Mouse (Mus musculus) kidney, embryonic 14.5 days (tissue): ENCODE measurements at regions not wholly inside any gene's neighbourhood (a gene's known extent, or its start where the extent isn't known, plus 50 kb on each side); places are given as distances from the start of the nearest gene placed in this dataset.

Experiments
- ATAC-seq: fragments of 200-750 bp; cut with Nextera tagmentation; 2 replicates; pipeline ENCODE4 v1.8.0; 2017; ENCODE audit warnings: moderate number of reproducible peaks, mild to moderate bottlenecking, moderate TSS enrichment, moderate library complexity; ENCODE audit not compliant: low FRiP score, low TSS enrichment
- H3K27ac ChIP-seq: fragments of 300-500 bp; sonication (generic); 2 replicates; pipeline ENCODE4 v1.5.1; 2014; ENCODE audit warnings: low read depth, mild to moderate bottlenecking, low read length, moderate library complexity, mixed read lengths
- H3K27me3 ChIP-seq: fragments of 300-500 bp; sonication (generic); 2 replicates; pipeline ENCODE4 v1.6.1; 2014; ENCODE audit warnings: mild to moderate bottlenecking, low read length; ENCODE audit not compliant: control insufficient read depth, insufficient read depth
- H3K36me3 ChIP-seq: fragments of 300-500 bp; sonication (generic); 2 replicates; pipeline ENCODE4 v1.6.1; 2014; ENCODE audit warnings: low read length, mixed read lengths; ENCODE audit not compliant: control insufficient read depth, insufficient read depth
- H3K4me1 ChIP-seq: fragments of 300-500 bp; sonication (generic); 2 replicates; pipeline ENCODE4 v1.6.1; 2014; ENCODE audit warnings: low read length, mixed read lengths; ENCODE audit not compliant: control insufficient read depth, insufficient read depth
- H3K4me2 ChIP-seq: fragments of 300-500 bp; sonication (generic); replicated peaks from 2 replicates; pipeline ENCODE4 v1.6.1; 2014; ENCODE audit warnings: low read depth, mild to moderate bottlenecking, low read length
- H3K4me3 ChIP-seq: fragments of 300-500 bp; sonication (generic); 2 replicates; pipeline ENCODE4 v1.5.1; 2014; ENCODE audit warnings: mild to moderate bottlenecking, low read length
- H3K9ac ChIP-seq: fragments of 300-500 bp; sonication (generic); 2 replicates; pipeline ENCODE4 v1.6.1; 2014; ENCODE audit warnings: low read depth, mild to moderate bottlenecking, low read length, moderate library complexity
- H3K9me3 ChIP-seq: fragments of 300-500 bp; sonication (generic); 2 replicates; pipeline ENCODE4 v1.6.1; 2016; ENCODE audit warnings: low read length; ENCODE audit not compliant: control insufficient read depth
- WGBS: fragments of 180-500 bp; shearing (Covaris S2); extraction: QIAGEN DNeasy Blood & Tissue Kit; methylation state at CpG from one replicate; pipeline ENCODE4 v1.1.7; 2014; 5-methylcytosine and 5-hydroxymethylcytosine counted together

DNA sequence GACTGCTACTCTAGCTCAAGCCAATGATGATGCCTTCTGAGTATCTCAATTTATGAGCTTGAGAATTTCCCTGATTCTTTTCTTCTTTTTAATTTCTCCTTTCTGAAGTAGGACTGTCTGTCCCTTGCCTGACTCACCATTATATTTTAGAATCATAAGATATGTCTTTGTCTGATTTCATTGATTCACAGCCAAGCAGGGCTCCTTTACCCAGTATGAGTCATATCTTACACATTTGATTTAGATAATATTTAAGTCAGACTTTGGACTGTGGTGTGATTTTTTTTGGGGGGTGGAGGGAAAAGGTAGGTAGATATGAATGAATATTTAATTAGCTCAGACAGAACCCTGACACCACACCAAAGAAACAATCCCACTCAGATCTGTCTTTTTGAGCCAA, 547.2 kb upstream of the Frg1 start:
- Histone ChIP-seq H3K36me3 (no peaks in the 10 kb centered on the region), H3K27me3 (no peaks in the 10 kb centered on the region), H3K9ac (no peak overlapping the region), H3K4me2 (no peak overlapping the region), H3K4me3 (no peak overlapping the region), H3K27ac (no peak overlapping the region), H3K4me1 (no peaks in the 10 kb centered on the region), H3K9me3 (no peaks in the 10 kb centered on the region)
- ATAC-seq = no peak

DNA sequence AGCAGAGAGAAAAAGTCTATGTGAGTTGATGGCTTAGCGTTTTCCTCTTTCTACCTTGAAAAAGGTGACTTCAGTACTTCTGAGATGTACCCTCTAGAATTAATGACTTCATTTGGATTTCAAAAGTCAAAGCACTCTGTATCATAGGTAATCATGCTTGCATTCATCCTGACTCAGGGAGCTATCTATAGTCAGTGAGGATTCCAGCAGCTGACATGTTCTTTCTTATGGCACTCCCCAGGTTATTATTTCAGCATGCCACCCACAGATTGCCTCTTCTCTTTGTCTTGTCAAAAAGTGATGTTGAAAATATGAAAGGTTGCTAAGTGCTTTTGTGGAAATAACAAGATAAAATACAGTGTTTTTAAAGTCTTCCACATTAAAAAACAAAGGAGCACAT, 540.0 kb upstream of the Frg1 start:
- no peaks in the 10 kb centered on the region for H3K36me3 ChIP-seq
- no peaks in the 10 kb centered on the region for H3K27me3 ChIP-seq
- H3K9me3 ChIP-seq = no peaks in the 10 kb centered on the region
- H3K4me1 ChIP-seq = no peaks in the 10 kb centered on the region
- H3K4me3 ChIP-seq = no peak overlapping the region
- no peak overlapping the region for H3K27ac ChIP-seq
- H3K4me2 ChIP-seq = no peak overlapping the region
- WGBS = 100% methylated on average over 1 of the region's 1 CpGs
- no peak for ATAC-seq
- no peak overlapping the region for H3K9ac ChIP-seq

DNA sequence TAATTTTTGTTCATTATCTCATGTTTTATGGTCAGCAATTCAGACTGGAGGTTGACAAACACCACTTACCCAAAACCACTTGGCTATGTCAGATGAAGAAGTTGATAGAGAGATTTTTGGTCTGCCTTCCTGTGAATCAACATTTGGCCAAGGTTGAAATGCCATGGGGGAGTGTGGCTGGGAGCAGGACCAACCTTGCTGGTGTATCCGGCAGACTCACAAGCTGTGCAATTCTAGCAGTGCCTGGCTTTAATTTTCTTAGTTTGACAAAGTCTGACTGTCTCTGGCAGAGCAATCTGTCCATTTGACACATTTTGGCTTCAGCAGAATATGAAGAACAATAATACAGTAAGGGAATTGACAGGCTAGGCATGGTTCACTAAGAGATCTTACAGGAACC, 533.9 kb upstream of the Frg1 start:
- no peak overlapping the region for H3K4me3 ChIP-seq
- no peak overlapping the region for H3K27ac ChIP-seq
- no peaks in the 10 kb centered on the region for H3K36me3 ChIP-seq
- no peak overlapping the region for H3K9ac ChIP-seq
- H3K4me2 ChIP-seq = no peak overlapping the region
- 87% methylated on average over 1 of the region's 1 CpGs for WGBS
- H3K4me1 ChIP-seq = no peaks in the 10 kb centered on the region
- H3K27me3 ChIP-seq = no peaks in the 10 kb centered on the region
- H3K9me3 ChIP-seq = no peaks in the 10 kb centered on the region
- no peak for ATAC-seq

DNA sequence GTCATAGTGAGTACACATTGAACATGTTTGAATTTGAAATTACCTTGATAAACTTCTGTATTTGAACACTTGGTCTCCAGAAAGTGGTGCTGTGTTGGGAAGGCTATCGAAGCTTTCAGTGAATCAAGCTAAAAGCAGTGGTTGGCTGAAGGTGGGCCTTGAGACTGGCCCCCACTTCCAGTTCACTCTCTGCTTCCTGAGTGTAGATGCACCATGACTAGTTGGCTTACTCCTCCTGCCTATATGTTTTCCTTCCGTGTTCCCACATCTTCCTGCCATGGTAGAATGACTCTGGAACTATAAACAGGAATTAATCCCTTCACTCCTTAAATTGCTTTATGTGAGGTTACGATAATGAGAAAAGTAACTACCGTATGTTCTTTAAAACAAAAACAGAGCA, 522.4 kb upstream of the Frg1 start:
- H3K27ac ChIP-seq = no peak overlapping the region
- WGBS = 50% methylated on average over 4 of the region's 4 CpGs
- no peaks in the 10 kb centered on the region for H3K9me3 ChIP-seq
- H3K4me2 ChIP-seq = no peak overlapping the region
- ATAC-seq = peak; percentile 57; the same call in 1 of the 2 replicates
- no peaks in the 10 kb centered on the region for H3K27me3 ChIP-seq
- H3K4me3 ChIP-seq = no peak overlapping the region
- H3K36me3 ChIP-seq = no peaks in the 10 kb centered on the region
- H3K4me1 ChIP-seq = no peaks in the 10 kb centered on the region
- no peak overlapping the region for H3K9ac ChIP-seq

DNA sequence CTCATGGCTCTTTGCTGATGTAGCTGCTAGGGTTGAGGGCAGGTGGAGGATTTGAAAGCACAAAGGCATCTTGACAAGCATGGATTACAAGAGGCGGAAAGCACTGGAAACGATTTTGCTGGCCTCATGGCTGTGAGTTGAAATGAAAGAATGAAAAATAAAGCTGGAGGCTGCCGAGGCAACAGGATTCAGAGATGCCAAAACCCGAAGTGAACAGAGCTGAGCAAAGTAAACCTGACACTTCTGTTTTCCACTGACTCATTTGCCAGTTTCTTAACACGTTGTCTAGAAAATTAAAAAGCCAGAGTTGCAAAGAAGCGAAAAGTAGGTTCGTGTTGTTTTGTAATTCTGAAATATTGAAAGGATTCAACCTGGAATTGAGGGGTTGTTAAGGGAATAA, 504.2 kb upstream of the Frg1 start:
- no peaks in the 10 kb centered on the region for H3K27me3 ChIP-seq
- H3K4me2 ChIP-seq = no peak overlapping the region
- no peak overlapping the region for H3K9ac ChIP-seq
- no peak overlapping the region for H3K27ac ChIP-seq
- no peaks in the 10 kb centered on the region for H3K36me3 ChIP-seq
- no peaks in the 10 kb centered on the region for H3K4me1 ChIP-seq
- WGBS = 78% methylated on average over 7 of the region's 7 CpGs
- no peaks in the 10 kb centered on the region for H3K9me3 ChIP-seq
- ATAC-seq = no peak
- no peak overlapping the region for H3K4me3 ChIP-seq

DNA sequence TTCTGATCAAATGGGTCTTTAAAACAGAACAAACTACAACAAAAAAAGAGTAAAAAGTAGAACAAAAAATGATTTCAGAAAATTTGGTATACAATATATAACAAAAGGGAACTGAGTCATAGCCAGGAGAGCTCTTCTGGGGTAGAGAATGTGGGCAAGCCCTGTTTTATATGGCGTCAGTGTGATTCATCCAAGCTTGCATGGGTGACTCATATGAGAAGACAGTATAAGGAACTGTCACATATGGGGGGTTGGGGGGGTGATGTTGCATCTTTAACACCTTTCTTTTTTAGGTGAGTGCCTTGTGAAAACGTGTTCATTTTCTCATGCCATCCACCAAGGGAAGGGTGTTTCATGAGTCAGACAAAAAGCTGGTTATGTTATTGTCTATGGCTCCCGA, 503.7 kb upstream of the Frg1 start:
- H3K27me3 ChIP-seq = no peaks in the 10 kb centered on the region
- WGBS = 87% methylated on average over 3 of the region's 3 CpGs
- H3K27ac ChIP-seq = no peak overlapping the region
- no peak overlapping the region for H3K4me3 ChIP-seq
- no peak for ATAC-seq
- no peak overlapping the region for H3K9ac ChIP-seq
- no peaks in the 10 kb centered on the region for H3K4me1 ChIP-seq
- H3K36me3 ChIP-seq = no peaks in the 10 kb centered on the region
- no peaks in the 10 kb centered on the region for H3K9me3 ChIP-seq
- no peak overlapping the region for H3K4me2 ChIP-seq

DNA sequence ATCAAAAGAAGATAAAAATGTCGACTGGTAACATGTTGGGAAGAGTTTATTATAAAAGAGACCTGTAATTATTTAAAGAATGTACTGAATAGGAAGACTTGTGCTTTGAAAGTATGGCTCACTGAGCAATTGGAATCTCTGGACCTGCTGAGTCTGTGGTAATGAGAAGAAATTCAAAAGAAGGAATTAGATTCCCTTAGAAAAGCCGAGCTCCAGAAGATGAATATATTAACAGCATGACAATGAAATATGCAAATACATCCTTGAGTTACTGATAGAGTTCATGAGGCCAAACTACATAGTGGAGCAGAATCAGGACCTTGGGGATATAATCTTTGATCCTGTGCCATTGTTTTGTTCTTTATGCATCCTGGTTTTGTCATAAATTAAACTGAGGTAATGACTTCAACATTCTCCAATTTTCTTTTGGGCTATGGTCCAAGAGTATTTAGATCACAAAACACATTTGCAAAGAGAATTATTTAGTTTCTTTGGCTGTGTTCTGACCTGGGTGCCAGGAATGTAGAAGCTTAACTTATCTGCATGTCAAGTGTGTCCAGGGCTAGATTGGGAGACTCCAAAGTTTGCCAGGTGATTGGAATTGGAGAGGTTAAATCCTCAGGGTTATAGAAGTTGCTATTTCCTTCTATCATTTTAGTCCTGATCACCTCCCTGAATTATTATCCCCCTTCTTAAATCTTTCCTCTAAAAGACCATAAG, 461.3 kb upstream of the Frg1 start:
- Histone ChIP-seq H3K9ac (no peak overlapping the region), H3K36me3 (no peaks in the 10 kb centered on the region), H3K27me3 (no peaks in the 10 kb centered on the region), H3K4me3 (no peak overlapping the region), H3K27ac (no peak overlapping the region), H3K9me3 (no peaks in the 10 kb centered on the region), H3K4me2 (no peak overlapping the region), H3K4me1 (no peaks in the 10 kb centered on the region)
- ATAC-seq = no peak
- WGBS = 54% methylated on average over 2 of the region's 2 CpGs

DNA sequence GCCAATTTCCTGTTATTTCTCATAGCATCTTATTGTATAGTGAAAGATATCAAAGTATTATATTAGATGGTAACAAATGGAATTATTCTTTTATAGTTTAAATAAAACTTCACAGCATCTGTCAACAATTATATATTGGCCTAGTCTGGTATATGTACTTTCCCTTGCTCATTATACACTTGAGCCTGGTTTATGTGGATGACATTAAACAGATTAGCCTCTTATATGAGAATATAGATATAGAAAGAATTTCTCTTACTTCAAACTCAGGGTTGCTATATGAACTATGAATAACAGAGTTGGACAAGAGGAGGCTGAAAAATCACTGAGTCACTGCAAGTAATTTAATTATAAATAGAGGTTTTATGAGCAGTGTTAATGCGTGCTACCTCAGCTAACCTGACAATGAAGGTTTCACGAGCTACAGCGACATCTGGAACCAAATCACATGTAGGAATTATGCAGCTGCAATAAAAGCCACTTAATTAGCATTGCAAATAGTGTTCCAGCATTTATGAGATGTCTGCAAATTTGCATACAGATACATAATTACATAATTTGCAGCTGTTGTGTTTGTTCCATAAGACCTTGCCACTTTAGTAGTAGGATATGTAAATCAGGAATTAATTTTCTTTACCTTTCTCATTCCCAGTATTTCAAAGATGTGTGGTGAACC, 452.9 kb upstream of the Frg1 start:
- WGBS = 85% methylated on average over 3 of the region's 3 CpGs
- no peaks in the 10 kb centered on the region for H3K9me3 ChIP-seq
- H3K4me2 ChIP-seq = no peak overlapping the region
- no peaks in the 10 kb centered on the region for H3K27me3 ChIP-seq
- no peak for ATAC-seq
- H3K36me3 ChIP-seq = no peaks in the 10 kb centered on the region
- no peaks in the 10 kb centered on the region for H3K4me1 ChIP-seq
- H3K9ac ChIP-seq = no peak overlapping the region
- H3K4me3 ChIP-seq = no peak overlapping the region
- no peak overlapping the region for H3K27ac ChIP-seq

DNA sequence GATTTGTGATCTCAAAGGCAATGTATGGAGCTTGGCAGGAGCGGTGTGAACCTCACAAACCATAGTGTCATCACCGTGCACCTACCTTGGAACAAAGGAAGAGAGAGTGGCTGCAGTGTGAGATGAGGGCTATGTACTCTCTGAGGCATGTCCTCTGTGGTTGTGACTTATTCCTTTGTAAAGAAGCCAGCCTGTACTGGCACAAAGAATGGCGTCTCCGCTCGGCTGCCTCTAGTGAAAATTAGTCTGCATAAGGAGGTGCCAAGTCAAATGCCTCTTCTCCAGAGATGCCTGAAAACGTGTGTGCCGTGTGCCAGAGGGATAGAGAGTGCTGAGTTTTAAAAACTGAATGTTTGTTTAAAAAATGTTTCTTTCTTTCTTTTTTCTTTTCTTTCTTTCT, 444.0 kb upstream of the Frg1 start:
- ATAC-seq = no peak
- no peak overlapping the region for H3K9ac ChIP-seq
- no peak overlapping the region for H3K4me2 ChIP-seq
- 84% methylated on average over 7 of the region's 7 CpGs for WGBS
- no peaks in the 10 kb centered on the region for H3K9me3 ChIP-seq
- H3K27me3 ChIP-seq = no peaks in the 10 kb centered on the region
- no peaks in the 10 kb centered on the region for H3K36me3 ChIP-seq
- no peak overlapping the region for H3K4me3 ChIP-seq
- H3K27ac ChIP-seq = no peak overlapping the region
- no peaks in the 10 kb centered on the region for H3K4me1 ChIP-seq
